Mouse (Mus musculus) embryonic facial prominence, embryonic 13.5 days (tissue): ENCODE results near the gene Reps1. TPM values are rescaled to one million over a fixed set of nuclear protein-coding genes. Genes with fewer than 3 reads are reported as not detected.
A peak's percentile ranks its signal among the peaks of the same experiment; 100 is the strongest.

Source experiments
- ATAC-seq: fragments of 200-750 bp; cut with Nextera tagmentation; 2 replicates; pipeline ENCODE4 v1.8.0; 2017; ENCODE audit warnings: low read depth; ENCODE audit not compliant: insufficient number of reproducible peaks, insufficient read depth, low FRiP score, low TSS enrichment
- H3K27ac ChIP-seq: fragments of 300-500 bp; sonication (generic); 2 replicates; pipeline ENCODE4 v1.5.1; 2015; ENCODE audit warnings: moderate library complexity, mild to moderate bottlenecking, inconsistent platforms
- H3K27me3 ChIP-seq: fragments of 300-500 bp; sonication (generic); 2 replicates; pipeline ENCODE4 v1.6.1; 2015; ENCODE audit warnings: mild to moderate bottlenecking, inconsistent platforms
- H3K36me3 ChIP-seq: fragments of 300-500 bp; sonication (generic); 2 replicates; pipeline ENCODE4 v1.6.1; 2015; ENCODE audit warnings: mild to moderate bottlenecking, inconsistent platforms
- H3K4me1 ChIP-seq: fragments of 300-500 bp; sonication (generic); 2 replicates; pipeline ENCODE4 v1.6.1; 2015; ENCODE audit warnings: inconsistent platforms
- H3K4me2 ChIP-seq: fragments of 300-500 bp; sonication (generic); 2 replicates; pipeline ENCODE4 v1.6.1; 2015; ENCODE audit warnings: moderate library complexity, mild to moderate bottlenecking, inconsistent platforms
- H3K4me3 ChIP-seq: fragments of 300-500 bp; sonication (generic); 2 replicates; pipeline ENCODE4 v1.5.1; 2015; ENCODE audit warnings: mild to moderate bottlenecking, inconsistent platforms
- H3K9ac ChIP-seq: fragments of 300-500 bp; sonication (generic); 2 replicates; pipeline ENCODE4 v1.6.1; 2015; ENCODE audit warnings: mild to moderate bottlenecking, inconsistent platforms
- H3K9me3 ChIP-seq: fragments of 300-500 bp; sonication (generic); 2 replicates; pipeline ENCODE4 v1.6.1; 2016; ENCODE audit warnings: inconsistent platforms
- WGBS: fragments of 180-500 bp; shearing (Covaris S2); methylation state at CpG from one replicate; pipeline ENCODE4 v1.1.7; 2015; ENCODE audit warnings: mixed read lengths; 5-methylcytosine and 5-hydroxymethylcytosine counted together
- polyA plus RNA-seq: library from polyadenylated mRNA; unstranded; fragments of >200 nt; fragmentation: Nextera tagmentation; extraction: Ambion mirVana; gene quantifications from 2 replicates; pipeline ENCODE4 v1.2.1, GENCODE M21; 2015

Gene Reps1
- polyA plus RNA-seq, 1 experiment from 2014 or later, result 17.2 TPM

DNA sequence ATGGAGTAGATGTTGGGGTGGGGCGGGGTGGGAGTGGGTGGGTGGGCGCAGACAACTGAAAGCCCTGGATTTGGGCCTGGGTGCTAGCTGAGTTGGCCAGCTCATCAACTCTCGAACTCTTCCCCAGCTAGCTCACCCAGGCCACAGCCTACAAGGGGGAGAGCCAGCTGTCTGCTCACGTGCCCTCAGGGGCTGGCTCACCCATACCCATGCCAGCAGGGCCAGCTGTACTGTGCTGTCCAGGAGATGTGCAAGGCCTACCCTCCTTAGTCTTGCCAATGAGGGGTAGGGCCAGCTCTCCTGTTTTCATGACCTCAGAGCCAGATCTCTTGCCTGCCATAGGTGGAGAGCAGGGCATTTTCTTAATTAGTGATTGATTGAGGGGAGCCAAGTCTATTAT, 21.3 kb upstream of the Reps1 start:
- no peak overlapping the region for H3K4me3 ChIP-seq
- H3K27ac ChIP-seq, result no peak overlapping the region
- no peak overlapping the region for H3K9ac ChIP-seq
- WGBS, result 90% methylated on average over 4 of the region's 4 CpGs
- no peaks in the 10 kb centered on the region for H3K36me3 ChIP-seq
- no peaks in the 10 kb centered on the region for H3K27me3 ChIP-seq
- ATAC-seq, result no peak
- H3K9me3 ChIP-seq, result no peaks in the 10 kb centered on the region
- H3K4me2 ChIP-seq, result no peak overlapping the region
- no peaks in the 10 kb centered on the region for H3K4me1 ChIP-seq

GRCm38 (mm10) chr10:18036849-18037248, 18.8 kb upstream of the Reps1 start:
- Histone ChIP-seq H3K9me3 (no peaks in the 10 kb centered on the region), H3K4me1 (no peaks in the 10 kb centered on the region), H3K27me3 (no peaks in the 10 kb centered on the region), H3K4me2 (no peak overlapping the region), H3K9ac (no peak overlapping the region), H3K36me3 (no peaks in the 10 kb centered on the region), H3K4me3 (no peak overlapping the region), H3K27ac (no peak overlapping the region)
- WGBS, result 83% methylated on average over 5 of the region's 5 CpGs
- ATAC-seq, result no peak

- Histone ChIP-seq H3K9ac (no peak overlapping the region), H3K27me3 (no peaks in the 10 kb centered on the region), H3K4me2 (no peak overlapping the region), H3K27ac (no peak overlapping the region), H3K9me3 (no peaks in the 10 kb centered on the region), H3K4me3 (no peak overlapping the region), H3K36me3 (no peaks in the 10 kb centered on the region), H3K4me1 (no peaks in the 10 kb centered on the region)
- ATAC-seq, result no peak
Measured at GRCm38 (mm10) chr10:18046380-18046779, 9.3 kb upstream of the Reps1 start.

GRCm38 (mm10) chr10:18047380-18048146, 8.1 kb upstream of the Reps1 start:
- Histone ChIP-seq H3K4me1 (no peaks in the 10 kb centered on the region), H3K27ac (no peak overlapping the region), H3K9me3 (no peaks in the 10 kb centered on the region), H3K36me3 (no peaks in the 10 kb centered on the region), H3K4me2 (no peak overlapping the region), H3K4me3 (no peak overlapping the region), H3K9ac (no peak overlapping the region), H3K27me3 (no peaks in the 10 kb centered on the region)
- ATAC-seq, result no peak
- WGBS, result 66% methylated on average over 10 of the region's 10 CpGs

DNA sequence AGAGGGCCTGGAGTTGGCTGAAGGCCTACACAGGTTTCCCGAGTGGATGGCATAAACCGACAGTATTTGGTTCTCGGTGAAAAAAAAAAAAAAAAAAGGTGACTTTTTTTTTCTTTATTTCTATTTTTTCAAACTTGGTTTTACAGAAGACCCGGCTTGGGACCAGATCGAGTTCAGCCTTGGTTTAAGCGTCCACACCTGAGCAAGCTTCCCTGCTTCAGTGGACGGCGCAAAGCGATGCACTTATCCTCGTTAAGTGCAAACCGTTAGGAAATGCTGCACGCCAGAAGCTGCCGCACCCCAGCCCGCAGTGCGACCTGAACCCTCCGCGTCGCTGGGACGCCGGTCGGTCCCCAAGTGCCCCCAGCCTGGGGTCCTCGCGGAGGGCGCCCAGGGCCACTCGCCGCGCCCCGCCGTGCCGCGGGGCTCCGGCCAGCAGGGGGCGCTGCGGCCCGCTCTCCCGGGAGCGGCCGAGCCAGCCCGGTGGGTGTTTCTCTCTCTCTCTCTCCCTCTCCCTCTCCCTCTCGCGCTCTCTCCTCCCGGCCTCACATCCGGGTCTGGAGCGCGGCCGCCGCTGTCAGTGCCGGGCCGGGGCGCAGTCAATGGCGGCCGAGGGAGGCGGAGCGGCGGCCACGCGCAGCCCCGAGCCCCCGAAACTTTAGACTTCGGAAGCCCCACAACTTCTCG, 509 bp upstream of the Reps1 start:
- no peaks in the 10 kb centered on the region for H3K9me3 ChIP-seq
- peaks cover 23% of the 10 kb centered on the region for H3K4me1 ChIP-seq
- H3K27ac ChIP-seq, result peak overlapping the region; percentile 89
- peak overlapping the region; percentile 96 for H3K9ac ChIP-seq
- no peaks in the 10 kb centered on the region for H3K27me3 ChIP-seq
- peak overlapping the region; percentile 78 for H3K4me2 ChIP-seq
- 2% methylated on average over 61 of the region's 61 CpGs for WGBS
- peak; percentile 98 for ATAC-seq
- no peaks in the 10 kb centered on the region for H3K36me3 ChIP-seq
- H3K4me3 ChIP-seq, result peak overlapping the region; percentile 90

- peaks cover 23% of the 10 kb centered on the region for H3K4me1 ChIP-seq
- ATAC-seq, result no peak
- no peaks in the 10 kb centered on the region for H3K9me3 ChIP-seq
- under 1% methylated on average over 8 of the region's 8 CpGs for WGBS
- H3K4me3 ChIP-seq, result peak overlapping the region; percentile 90
- H3K4me2 ChIP-seq, result peak overlapping the region; percentile 78
- H3K9ac ChIP-seq, result peak overlapping the region; percentile 96
- H3K27me3 ChIP-seq, result no peaks in the 10 kb centered on the region
- no peaks in the 10 kb centered on the region for H3K36me3 ChIP-seq
- peak overlapping the region; percentile 89; the same call in 1 of the 2 replicates for H3K27ac ChIP-seq
Measured at GRCm38 (mm10) chr10:18056391-18056745, 707 bp downstream of the Reps1 start.

DNA sequence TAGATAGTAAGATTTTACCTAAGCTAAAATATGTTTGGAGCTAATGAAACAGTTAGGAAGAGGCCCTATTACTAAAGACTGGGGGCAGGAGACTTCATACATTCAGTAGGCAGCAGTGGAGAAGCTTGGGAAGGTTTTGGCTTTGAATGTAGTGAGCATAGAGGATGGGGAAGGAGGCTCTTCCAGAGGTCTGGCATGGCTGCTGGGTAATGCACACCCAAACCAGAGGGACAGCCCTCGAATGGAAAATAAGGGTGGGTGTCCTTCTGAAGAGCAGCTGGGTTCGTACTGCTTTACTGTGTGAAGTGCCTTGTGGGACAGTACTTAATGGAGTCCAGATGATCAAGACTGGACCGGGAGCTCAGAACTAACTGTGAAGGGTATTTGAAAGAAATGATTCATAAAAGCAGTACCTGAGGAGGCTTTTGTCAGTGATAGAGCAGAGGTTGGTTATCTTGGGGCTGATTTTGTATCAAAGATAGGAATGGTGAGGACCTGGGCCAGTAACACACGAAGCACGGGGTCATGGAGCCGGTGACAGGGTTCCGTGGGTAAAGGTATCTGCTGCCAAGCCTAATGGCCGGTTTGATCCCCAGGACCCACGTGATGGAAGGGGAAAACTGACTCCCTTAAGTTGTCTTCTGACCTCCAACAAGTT, 3.1 kb downstream of the Reps1 start:
- H3K36me3 ChIP-seq, result no peaks in the 10 kb centered on the region
- H3K4me3 ChIP-seq, result no peak overlapping the region
- no peak overlapping the region for H3K4me2 ChIP-seq
- 77% methylated on average over 9 of the region's 9 CpGs for WGBS
- no peaks in the 10 kb centered on the region for H3K27me3 ChIP-seq
- H3K27ac ChIP-seq, result no peak overlapping the region
- peaks cover 23% of the 10 kb centered on the region for H3K4me1 ChIP-seq
- no peaks in the 10 kb centered on the region for H3K9me3 ChIP-seq
- no peak for ATAC-seq
- H3K9ac ChIP-seq, result no peak overlapping the region

DNA sequence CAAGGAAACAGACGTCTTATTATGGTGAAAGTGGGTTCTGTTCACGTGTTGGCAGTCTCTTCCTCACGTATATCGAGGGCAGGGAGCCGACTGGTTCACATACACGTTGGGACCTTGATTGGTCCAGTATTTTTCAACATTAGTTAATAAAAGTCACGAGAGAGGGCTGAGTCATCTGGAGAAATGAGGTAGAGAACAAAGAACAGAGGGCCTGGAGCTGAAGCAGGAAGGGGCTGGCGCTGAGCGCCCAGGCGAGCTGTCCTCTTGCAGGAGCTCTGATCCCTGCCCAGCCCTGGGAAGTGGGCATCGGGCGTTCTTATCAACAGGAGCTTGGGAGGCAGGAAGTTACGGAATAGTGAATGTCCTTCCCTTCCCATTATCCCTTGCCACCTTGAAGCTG, 4.1 kb downstream of the Reps1 start:
- no peak overlapping the region for H3K4me2 ChIP-seq
- H3K36me3 ChIP-seq, result no peaks in the 10 kb centered on the region
- H3K4me1 ChIP-seq, result peaks cover 23% of the 10 kb centered on the region
- no peaks in the 10 kb centered on the region for H3K27me3 ChIP-seq
- no peaks in the 10 kb centered on the region for H3K9me3 ChIP-seq
- H3K27ac ChIP-seq, result no peak overlapping the region
- no peak overlapping the region for H3K9ac ChIP-seq
- ATAC-seq, result no peak
- 86% methylated on average over 13 of the region's 13 CpGs for WGBS
- H3K4me3 ChIP-seq, result no peak overlapping the region

GRCm38 (mm10) chr10:18060778-18061177, 5.1 kb downstream of the Reps1 start:
- no peak for ATAC-seq
- 88% methylated on average over 2 of the region's 2 CpGs for WGBS

DNA sequence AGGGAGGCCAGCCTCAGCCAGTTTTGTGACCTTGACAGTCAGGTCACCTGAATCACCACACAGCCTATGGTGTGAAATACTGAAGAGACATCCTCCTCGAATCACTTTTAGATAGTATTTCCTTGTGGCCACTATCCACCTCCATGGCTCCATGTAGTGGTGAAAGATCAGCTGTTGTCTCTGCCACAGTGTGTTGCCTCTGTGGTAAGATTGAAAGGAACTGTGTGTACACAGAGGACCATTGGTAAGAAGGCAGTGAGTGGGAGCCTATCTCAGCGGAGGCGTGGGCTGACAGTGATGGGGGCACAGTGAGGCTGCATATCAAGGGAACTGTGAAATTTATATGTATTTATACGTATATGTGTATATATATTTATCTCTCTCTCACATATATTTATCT, 5.9 kb downstream of the Reps1 start:
- H3K9ac ChIP-seq, result no peak overlapping the region

More at GRCm38 (mm10) chr10:18060778-18061177, 5.1 kb downstream of the Reps1 start:
- no peak overlapping the region for H3K4me3 ChIP-seq
- no peaks in the 10 kb centered on the region for H3K36me3 ChIP-seq
- peaks cover 23% of the 10 kb centered on the region for H3K4me1 ChIP-seq
- no peaks in the 10 kb centered on the region for H3K27me3 ChIP-seq
- no peak overlapping the region for H3K4me2 ChIP-seq
- H3K9ac ChIP-seq, result no peak overlapping the region
- no peaks in the 10 kb centered on the region for H3K9me3 ChIP-seq
- H3K27ac ChIP-seq, result no peak overlapping the region

GRCm38 (mm10) chr10:18064606-18065228, 9.1 kb downstream of the Reps1 start:
- Histone ChIP-seq H3K4me3 (no peak overlapping the region), H3K27ac (no peak overlapping the region), H3K9me3 (no peaks in the 10 kb centered on the region), H3K4me1 (peaks cover 17% of the 10 kb centered on the region), H3K9ac (no peak overlapping the region), H3K27me3 (no peaks in the 10 kb centered on the region), H3K4me2 (no peak overlapping the region), H3K36me3 (no peaks in the 10 kb centered on the region)
- ATAC-seq, result no peak
- 87% methylated on average over 7 of the region's 7 CpGs for WGBS

More for the DNA sequence above, 5.9 kb downstream of the Reps1 start:
- WGBS, result 94% methylated on average over 4 of the region's 4 CpGs
- no peak for ATAC-seq
- H3K36me3 ChIP-seq, result no peaks in the 10 kb centered on the region
- no peak overlapping the region for H3K27ac ChIP-seq
- H3K4me2 ChIP-seq, result no peak overlapping the region
- H3K9me3 ChIP-seq, result no peaks in the 10 kb centered on the region
- H3K4me1 ChIP-seq, result peaks cover 23% of the 10 kb centered on the region
- H3K27me3 ChIP-seq, result no peaks in the 10 kb centered on the region
- H3K4me3 ChIP-seq, result no peak overlapping the region
